Mouse (Mus musculus) kidney, embryonic 14.5 days (tissue): ENCODE results near the gene Zcchc3. TPM values are rescaled to one million over a fixed set of nuclear protein-coding genes. Genes with fewer than 3 reads are reported as not detected.

Source experiments
- ATAC-seq: fragments of 200-750 bp; cut with Nextera tagmentation; 2 replicates; pipeline ENCODE4 v1.8.0; 2017; ENCODE audit warnings: moderate number of reproducible peaks, mild to moderate bottlenecking, moderate TSS enrichment, moderate library complexity; ENCODE audit not compliant: low FRiP score, low TSS enrichment
- H3K27ac ChIP-seq: fragments of 300-500 bp; sonication (generic); 2 replicates; pipeline ENCODE4 v1.5.1; 2014; ENCODE audit warnings: low read depth, mild to moderate bottlenecking, low read length, moderate library complexity, mixed read lengths
- H3K27me3 ChIP-seq: fragments of 300-500 bp; sonication (generic); 2 replicates; pipeline ENCODE4 v1.6.1; 2014; ENCODE audit warnings: mild to moderate bottlenecking, low read length; ENCODE audit not compliant: control insufficient read depth, insufficient read depth
- H3K36me3 ChIP-seq: fragments of 300-500 bp; sonication (generic); 2 replicates; pipeline ENCODE4 v1.6.1; 2014; ENCODE audit warnings: low read length, mixed read lengths; ENCODE audit not compliant: control insufficient read depth, insufficient read depth
- H3K4me1 ChIP-seq: fragments of 300-500 bp; sonication (generic); 2 replicates; pipeline ENCODE4 v1.6.1; 2014; ENCODE audit warnings: low read length, mixed read lengths; ENCODE audit not compliant: control insufficient read depth, insufficient read depth
- H3K4me2 ChIP-seq: fragments of 300-500 bp; sonication (generic); replicated peaks from 2 replicates; pipeline ENCODE4 v1.6.1; 2014; ENCODE audit warnings: low read depth, mild to moderate bottlenecking, low read length
- H3K4me3 ChIP-seq: fragments of 300-500 bp; sonication (generic); 2 replicates; pipeline ENCODE4 v1.5.1; 2014; ENCODE audit warnings: mild to moderate bottlenecking, low read length
- H3K9ac ChIP-seq: fragments of 300-500 bp; sonication (generic); 2 replicates; pipeline ENCODE4 v1.6.1; 2014; ENCODE audit warnings: low read depth, mild to moderate bottlenecking, low read length, moderate library complexity
- H3K9me3 ChIP-seq: fragments of 300-500 bp; sonication (generic); 2 replicates; pipeline ENCODE4 v1.6.1; 2016; ENCODE audit warnings: low read length; ENCODE audit not compliant: control insufficient read depth
- WGBS: fragments of 180-500 bp; shearing (Covaris S2); extraction: QIAGEN DNeasy Blood & Tissue Kit; methylation state at CpG from one replicate; pipeline ENCODE4 v1.1.7; 2014; 5-methylcytosine and 5-hydroxymethylcytosine counted together
- polyA plus RNA-seq: library from polyadenylated mRNA; unstranded; fragments of >200 nt; fragmentation: Nextera tagmentation; extraction: Ambion mirVana; gene quantifications from 2 replicates; pipeline ENCODE4 v1.2.1, GENCODE M21; 2014

The Zcchc3 gene
- polyA plus RNA-seq, 1 experiment from 2014 or later, result 51.1 TPM

GRCm38 (mm10) chr2:152376345-152376741 lies 38.5 kb downstream of the Zcchc3 start, which contains the start of gene Nrsn2:
Gene Nrsn2 (minus strand): TSS chr2:152376638.
- Histone ChIP-seq H3K4me2 (peak within 1 kb of the TSS; percentile 27; the same call in 1 of the 2 replicates), H3K36me3 (no peaks in the 10 kb centered on the region), H3K27ac (no peak within 1 kb of the TSS), H3K9ac (no peak within 1 kb of the TSS), H3K27me3 (peaks cover 8% of the 10 kb centered on the region), H3K9me3 (no peaks in the 10 kb centered on the region), H3K4me3 (no peak within 1 kb of the TSS), H3K4me1 (peaks cover 6% of the 10 kb centered on the region; the same call in 1 of the 2 replicates)
- peak; percentile 59 for ATAC-seq
- 1% methylated on average over 16 of the region's 16 CpGs for WGBS

GRCm38 (mm10) chr2:152375652-152376344 lies 39.0 kb downstream of the Zcchc3 start:
- peaks cover 8% of the 10 kb centered on the region for H3K27me3 ChIP-seq
- no peaks in the 10 kb centered on the region for H3K9me3 ChIP-seq
- peaks cover 6% of the 10 kb centered on the region; the same call in 1 of the 2 replicates for H3K4me1 ChIP-seq
- ATAC-seq, result peak; percentile 59
- no peaks in the 10 kb centered on the region for H3K36me3 ChIP-seq
- H3K4me3 ChIP-seq, result no peak overlapping the region
- no peak overlapping the region for H3K27ac ChIP-seq
- 3% methylated on average over 21 of the region's 21 CpGs for WGBS
- peak overlapping the region; percentile 27; the same call in 1 of the 2 replicates for H3K4me2 ChIP-seq
- no peak overlapping the region for H3K9ac ChIP-seq

GRCm38 (mm10) chr2:152373547-152373946 lies 41.3 kb downstream of the Zcchc3 start:
- ATAC-seq, result no peak
- 83% methylated on average over 9 of the region's 9 CpGs for WGBS
- Histone ChIP-seq H3K36me3 (no peaks in the 10 kb centered on the region), H3K9me3 (no peaks in the 10 kb centered on the region), H3K4me3 (no peak overlapping the region), H3K9ac (no peak overlapping the region), H3K4me2 (no peak overlapping the region), H3K27ac (no peak overlapping the region), H3K4me1 (peaks cover 6% of the 10 kb centered on the region; the same call in 1 of the 2 replicates), H3K27me3 (peaks cover 8% of the 10 kb centered on the region)

GRCm38 (mm10) chr2:152372661-152373060 lies 42.2 kb downstream of the Zcchc3 start:
- Histone ChIP-seq H3K27me3 (peaks cover 8% of the 10 kb centered on the region), H3K9me3 (no peaks in the 10 kb centered on the region), H3K4me3 (no peak overlapping the region), H3K4me2 (no peak overlapping the region), H3K36me3 (no peaks in the 10 kb centered on the region), H3K9ac (no peak overlapping the region), H3K27ac (no peak overlapping the region), H3K4me1 (peaks cover 6% of the 10 kb centered on the region; the same call in 1 of the 2 replicates)
- 65% methylated on average over 4 of the region's 4 CpGs for WGBS
- ATAC-seq, result no peak

- no peak overlapping the region for H3K27ac ChIP-seq
- 84% methylated on average over 7 of the region's 7 CpGs for WGBS
- no peak for ATAC-seq
- H3K36me3 ChIP-seq, result no peaks in the 10 kb centered on the region
- H3K4me2 ChIP-seq, result no peak overlapping the region
- no peak overlapping the region for H3K4me3 ChIP-seq
- no peak overlapping the region for H3K9ac ChIP-seq
- no peaks in the 10 kb centered on the region for H3K9me3 ChIP-seq
- H3K27me3 ChIP-seq, result peaks cover 8% of the 10 kb centered on the region
- H3K4me1 ChIP-seq, result peaks cover 6% of the 10 kb centered on the region; the same call in 1 of the 2 replicates
Observed at GRCm38 (mm10) chr2:152372104-152372503, 42.7 kb downstream of the Zcchc3 start.

- Histone ChIP-seq H3K27me3 (no peaks in the 10 kb centered on the region; the same call in 1 of the 2 replicates), H3K4me3 (no peak overlapping the region), H3K27ac (no peak overlapping the region), H3K4me1 (0 out of 2 replicates have a peak, but pooled peaks cover 3% of the 10 kb centered on the region), H3K4me2 (no peak overlapping the region), H3K9ac (no peak overlapping the region), H3K36me3 (no peaks in the 10 kb centered on the region), H3K9me3 (no peaks in the 10 kb centered on the region)
- peak; percentile 41; the same call in 1 of the 2 replicates for ATAC-seq
- 30% methylated on average over 14 of the region's 14 CpGs for WGBS
Observed at GRCm38 (mm10) chr2:152368532-152369140, 46.2 kb downstream of the Zcchc3 start.

- WGBS, result 70% methylated on average over 5 of the region's 5 CpGs
- no peak overlapping the region for H3K9ac ChIP-seq
Observed at GRCm38 (mm10) chr2:152367917-152368316, 46.9 kb downstream of the Zcchc3 start.

GRCm38 (mm10) chr2:152363245-152364147 lies 51.3 kb downstream of the Zcchc3 start:
- peak; percentile 75 for ATAC-seq
- Histone ChIP-seq H3K27ac (peak overlapping the region; percentile 17; the same call in 1 of the 2 replicates), H3K36me3 (no peaks in the 10 kb centered on the region), H3K4me1 (peaks cover 8% of the 10 kb centered on the region; the same call in 1 of the 2 replicates), H3K4me3 (0 out of 2 replicates have a peak overlapping the region, but pooled peaks have one; percentile 6), H3K9ac (no peak overlapping the region), H3K4me2 (peak overlapping the region; percentile 37), H3K27me3 (no peaks in the 10 kb centered on the region), H3K9me3 (no peaks in the 10 kb centered on the region)
- 11% methylated on average over 17 of the region's 17 CpGs for WGBS

More at GRCm38 (mm10) chr2:152367917-152368316, 46.9 kb downstream of the Zcchc3 start:
- H3K27ac ChIP-seq, result no peak overlapping the region
- no peaks in the 10 kb centered on the region; the same call in 1 of the 2 replicates for H3K27me3 ChIP-seq
- H3K4me1 ChIP-seq, result 0 out of 2 replicates have a peak, but pooled peaks cover 5% of the 10 kb centered on the region
- H3K4me2 ChIP-seq, result no peak overlapping the region
- no peak for ATAC-seq
- H3K9me3 ChIP-seq, result no peaks in the 10 kb centered on the region
- H3K4me3 ChIP-seq, result no peak overlapping the region
- no peaks in the 10 kb centered on the region for H3K36me3 ChIP-seq
